Mouse (Mus musculus) brown adipose tissue, adult 24 weeks (tissue): ENCODE data around the gene Sgsm1. TPM values are rescaled to one million over a fixed set of nuclear protein-coding genes. Genes with fewer than 3 reads are reported as not detected.
"Not testable (repeated sequence)": the region's sequence is repeated elsewhere in the genome, so short reads cannot be mapped to it uniquely, and the experiment has no call there.

Experiments used
- H3K27ac ChIP-seq: fragments of 200-500 bp; replicated peaks from 2 replicates; pipeline ENCODE4 v1.5.1; 2012; ENCODE audit warnings: low read depth, mild to moderate bottlenecking, low read length
- H3K4me1 ChIP-seq: fragments of 200-500 bp; 2 replicates; pipeline ENCODE4 v1.6.1; 2012; ENCODE audit warnings: low read length, mixed read lengths; ENCODE audit not compliant: control insufficient read depth, insufficient read depth, insufficient read length
- H3K4me3 ChIP-seq: fragments of 200-500 bp; 2 replicates; pipeline ENCODE4 v1.5.1; 2012; ENCODE audit warnings: low read depth, mild to moderate bottlenecking, low read length, moderate library complexity; ENCODE audit not compliant: insufficient read depth
- polyA plus RNA-seq: library from polyadenylated mRNA; stranded (reverse); fragments of >200 nt; gene quantifications from 2 replicates; pipeline ENCODE4 v1.2.4, GENCODE M21; 2012; ENCODE audit not compliant: missing spikeins, insufficient read depth, insufficient read length

Gene Sgsm1
- 0.33 and 0.59 TPM in 2 replicates for polyA plus RNA-seq

GRCm38 (mm10) chr5:113310377-113311003 lies at the start of gene Sgsm1:
Gene Sgsm1 (minus strand): TSS chr5:113310786.
- Histone ChIP-seq H3K4me3 (peak within 1 kb of the TSS; percentile 55), H3K4me1 (no peaks in the 10 kb centered on the region), H3K27ac (no peak within 1 kb of the TSS)

- Histone ChIP-seq H3K27ac (no peak overlapping the region), H3K4me1 (no peaks in the 10 kb centered on the region), H3K4me3 (no peak overlapping the region)
These were observed 48.2 kb upstream of the Sgsm1 start for GRCm38 (mm10) chr5:113358833-113359232.

DNA sequence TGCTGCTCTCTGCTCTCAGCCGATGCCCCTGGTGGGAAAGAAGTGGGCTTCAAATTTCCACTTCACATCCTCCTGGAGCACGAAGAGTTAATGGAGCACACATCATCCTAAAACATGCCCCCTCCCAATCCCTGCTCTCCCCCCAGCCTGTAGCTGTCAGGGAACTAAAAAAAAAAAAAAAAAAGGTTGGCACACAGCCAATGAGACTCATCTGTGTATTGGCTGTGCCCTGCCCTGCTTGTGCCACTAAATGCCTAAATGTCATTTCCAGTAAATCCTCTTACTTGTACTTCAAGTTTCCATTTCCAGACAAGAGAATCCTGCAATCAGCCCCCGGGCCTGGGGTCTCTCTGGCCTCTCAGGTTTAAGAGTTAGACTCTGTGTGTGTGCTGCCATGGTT lies 47.1 kb upstream of the Sgsm1 start:
- Histone ChIP-seq H3K27ac (no peak overlapping the region), H3K4me3 (no peak overlapping the region), H3K4me1 (no peaks in the 10 kb centered on the region)

DNA sequence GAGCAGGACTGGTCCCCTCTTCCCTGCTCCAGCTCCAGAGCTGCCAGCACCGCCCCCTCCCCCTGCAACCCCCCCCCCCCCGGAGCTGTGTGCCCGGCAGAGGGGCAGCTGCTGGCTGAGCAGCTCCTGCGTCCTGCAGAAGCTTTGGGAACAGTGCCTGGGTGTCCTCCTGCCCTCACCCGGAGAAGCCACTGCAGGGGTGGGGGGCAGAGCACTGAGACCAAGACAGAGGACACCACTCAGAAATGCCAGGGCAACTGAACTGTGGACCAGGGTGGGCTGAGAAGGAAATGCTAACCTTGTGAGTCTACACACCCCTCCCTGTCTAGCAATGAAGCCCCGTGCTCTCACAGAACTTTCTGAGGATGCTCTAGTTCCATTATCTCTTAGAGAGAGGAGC lies 46.6 kb upstream of the Sgsm1 start, which contains the start of gene Aym1:
Aym1 (plus strand) TSS at position 109 of the 400 bp plus-strand sequence.
- Histone ChIP-seq H3K4me1 (no peaks in the 10 kb centered on the region), H3K27ac (no peak within 1 kb of the TSS), H3K4me3 (no peak within 1 kb of the TSS)

- H3K27ac ChIP-seq, result no peak overlapping the region
- no peak overlapping the region for H3K4me3 ChIP-seq
- no peaks in the 10 kb centered on the region for H3K4me1 ChIP-seq
These were observed 43.7 kb upstream of the Sgsm1 start for GRCm38 (mm10) chr5:113354311-113354710.

DNA sequence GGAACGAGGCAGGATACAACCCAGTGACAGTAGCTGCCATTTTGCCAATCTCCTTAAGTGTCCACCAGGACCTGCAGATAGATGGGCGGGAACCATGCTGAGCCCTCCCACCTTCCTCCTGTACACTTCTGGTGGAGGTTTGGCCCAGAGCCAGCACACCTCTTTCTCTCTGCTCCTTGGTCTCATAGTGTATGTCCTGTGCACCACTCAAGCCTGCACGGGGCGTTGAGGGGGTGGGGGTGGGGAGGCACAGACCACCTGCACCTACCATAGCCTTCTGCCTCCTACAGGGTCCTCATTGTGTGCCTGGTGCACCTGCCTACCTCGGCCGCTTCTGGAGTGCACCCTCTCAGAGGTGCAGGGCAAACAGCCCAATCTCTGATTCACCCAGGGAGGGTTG lies 42.0 kb upstream of the Sgsm1 start:
- no peak overlapping the region for H3K4me3 ChIP-seq
- H3K27ac ChIP-seq, result no peak overlapping the region
- no peaks in the 10 kb centered on the region for H3K4me1 ChIP-seq

DNA sequence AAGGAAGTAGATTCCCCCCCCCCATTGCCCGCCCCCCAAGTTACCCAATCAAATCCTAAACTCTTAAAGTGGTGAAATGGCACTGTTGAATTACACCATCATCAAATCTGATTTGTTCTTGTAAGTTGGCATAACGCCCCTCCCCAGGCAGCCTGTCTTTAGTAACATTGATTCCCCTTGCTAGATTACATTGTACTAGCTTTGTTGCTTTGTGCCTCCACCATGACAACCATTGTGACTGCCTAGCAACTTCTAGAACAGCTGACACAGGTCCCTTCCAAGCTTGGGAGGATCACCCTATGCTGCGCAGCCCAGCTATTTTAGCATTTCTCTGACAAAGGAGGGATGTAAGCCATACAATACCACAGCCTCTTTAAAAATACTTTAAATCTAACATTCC lies 41.2 kb upstream of the Sgsm1 start:
- no peak overlapping the region for H3K27ac ChIP-seq
- no peaks in the 10 kb centered on the region for H3K4me1 ChIP-seq
- no peak overlapping the region for H3K4me3 ChIP-seq

DNA sequence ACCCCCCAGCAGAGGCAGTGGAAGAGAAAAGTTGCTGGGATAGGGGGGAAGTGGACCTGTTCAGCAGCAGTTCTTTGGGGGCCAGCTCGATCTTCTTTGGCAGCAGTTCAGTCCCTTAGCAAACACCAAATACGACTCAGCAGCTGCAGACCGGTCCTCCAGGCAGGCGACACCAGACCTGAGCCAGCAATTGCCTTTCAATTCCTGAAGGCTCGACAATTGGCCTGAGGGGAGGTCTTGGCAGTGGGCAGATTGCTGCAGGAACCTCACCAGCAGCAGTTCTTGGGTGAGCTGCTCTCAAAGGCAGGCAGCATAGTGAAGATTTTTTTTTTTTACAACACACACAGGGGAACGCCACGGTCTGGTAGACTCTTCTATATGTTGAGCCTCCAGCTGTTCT lies 39.2 kb upstream of the Sgsm1 start:
- Histone ChIP-seq H3K4me3 (no peak overlapping the region), H3K27ac (no peak overlapping the region), H3K4me1 (no peaks in the 10 kb centered on the region)

DNA sequence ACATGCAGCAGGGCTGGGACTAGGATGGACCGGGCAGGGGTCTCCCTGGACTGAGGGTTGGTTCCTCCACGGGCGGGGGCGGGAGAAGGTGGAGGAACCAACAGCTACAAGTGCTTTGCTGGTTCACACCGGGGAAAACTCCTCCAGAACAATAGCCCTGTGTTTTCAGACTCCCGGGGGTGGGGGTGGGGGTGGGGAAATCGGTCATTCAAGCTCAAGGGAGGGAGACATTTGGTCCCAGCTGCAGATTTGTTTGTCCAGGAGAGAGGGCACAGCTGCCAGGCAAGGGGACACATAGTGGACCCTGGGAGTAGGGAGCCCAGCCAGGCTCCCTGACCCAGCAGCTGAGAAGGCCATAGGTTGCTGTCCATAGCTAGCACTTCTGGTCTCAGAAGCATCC lies 38.6 kb upstream of the Sgsm1 start:
- Histone ChIP-seq H3K4me1 (no peaks in the 10 kb centered on the region), H3K27ac (no peak overlapping the region), H3K4me3 (no peak overlapping the region)

DNA sequence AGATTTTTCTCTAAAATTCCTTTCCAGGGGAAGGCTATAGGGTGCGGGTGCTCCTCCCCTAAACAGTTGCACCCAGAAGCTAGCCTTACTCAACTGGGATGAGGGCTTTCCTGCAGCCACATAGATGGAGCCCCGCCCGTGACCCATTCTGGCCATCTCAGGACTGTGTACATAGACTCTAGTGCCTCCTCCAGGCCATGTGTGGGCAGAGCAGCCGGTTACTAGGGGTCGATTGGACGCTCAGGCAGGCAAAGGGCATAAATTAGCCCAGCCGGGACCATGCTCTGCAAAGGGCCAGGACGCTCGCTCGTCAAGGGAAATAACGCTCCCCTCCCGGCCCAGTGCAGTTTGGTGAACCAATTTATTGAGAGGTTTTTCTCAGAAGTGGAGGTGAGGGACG lies 38.0 kb upstream of the Sgsm1 start:
- no peak overlapping the region for H3K4me3 ChIP-seq
- H3K4me1 ChIP-seq, result no peaks in the 10 kb centered on the region
- no peak overlapping the region for H3K27ac ChIP-seq

GRCm38 (mm10) chr5:113347593-113347992 lies 37.0 kb upstream of the Sgsm1 start:
- no peak overlapping the region for H3K27ac ChIP-seq
- no peaks in the 10 kb centered on the region for H3K4me1 ChIP-seq
- H3K4me3 ChIP-seq, result no peak overlapping the region

DNA sequence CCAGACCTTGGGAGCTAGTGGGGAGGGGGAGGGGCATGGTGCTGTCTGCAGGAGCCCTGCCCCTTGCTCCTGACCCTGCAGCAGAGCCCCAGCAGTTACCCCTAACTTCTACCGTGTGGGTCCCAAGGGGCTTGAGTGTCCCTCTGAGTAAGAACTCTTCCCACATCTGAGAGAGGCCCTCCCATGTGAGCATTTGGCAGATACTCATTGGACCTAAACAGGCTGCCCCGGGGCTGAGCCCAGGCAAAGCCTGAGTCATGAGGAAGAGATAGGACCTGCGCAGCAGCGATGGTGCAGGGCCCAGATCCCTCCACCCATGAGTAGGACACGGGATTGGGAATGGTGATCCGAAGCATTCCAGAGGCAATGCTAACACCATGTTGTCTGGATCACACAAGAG lies 36.1 kb upstream of the Sgsm1 start:
- not testable (repeated sequence) for H3K4me3 ChIP-seq, H3K4me1 ChIP-seq, H3K27ac ChIP-seq

GRCm38 (mm10) chr5:113345781-113346180 lies 35.2 kb upstream of the Sgsm1 start:
- Histone ChIP-seq H3K4me3 (no peak overlapping the region), H3K27ac (no peak overlapping the region), H3K4me1 (no peaks in the 10 kb centered on the region)

DNA sequence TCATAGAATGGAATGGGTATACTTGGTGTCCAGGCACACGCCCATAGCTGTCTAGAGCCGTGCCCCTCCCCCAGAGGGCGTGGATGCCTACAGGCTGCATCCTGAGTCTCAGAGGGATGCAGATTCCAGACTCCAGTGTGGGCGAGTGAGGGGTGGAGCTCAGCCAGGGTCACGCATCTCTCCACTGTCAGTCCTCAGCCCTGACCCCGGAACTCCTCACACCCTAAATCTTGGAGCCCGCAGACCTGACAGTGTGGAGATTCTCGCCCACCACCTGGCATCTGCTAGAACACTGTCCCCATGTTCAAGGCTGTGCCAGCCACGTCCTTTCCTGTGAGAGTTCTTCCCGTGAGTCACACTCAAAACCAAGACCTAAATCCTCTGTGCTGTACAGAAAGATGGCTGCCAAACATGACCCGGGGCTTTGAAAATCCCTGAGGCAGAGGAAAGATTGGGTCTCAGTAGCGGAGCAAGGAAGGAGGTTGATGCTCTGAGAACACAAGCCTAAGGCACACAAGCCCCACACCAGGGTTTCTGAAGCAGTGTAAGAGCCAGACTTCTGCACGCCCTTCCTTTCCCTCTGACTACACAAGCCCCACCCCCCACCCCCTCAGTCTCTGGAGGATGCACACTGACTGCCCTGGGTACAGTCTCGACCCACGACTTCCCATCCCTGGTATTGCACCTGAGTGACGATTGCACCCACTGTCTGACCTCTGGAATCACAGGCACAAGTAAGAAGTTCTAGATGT lies 34.2 kb upstream of the Sgsm1 start:
- Histone ChIP-seq H3K27ac (no peak overlapping the region), H3K4me3 (no peak overlapping the region), H3K4me1 (no peaks in the 10 kb centered on the region)

GRCm38 (mm10) chr5:113336281-113336680 lies 25.7 kb upstream of the Sgsm1 start:
- Histone ChIP-seq H3K4me3 (no peak overlapping the region), H3K27ac (no peak overlapping the region), H3K4me1 (no peaks in the 10 kb centered on the region; the same call in 1 of the 2 replicates)

DNA sequence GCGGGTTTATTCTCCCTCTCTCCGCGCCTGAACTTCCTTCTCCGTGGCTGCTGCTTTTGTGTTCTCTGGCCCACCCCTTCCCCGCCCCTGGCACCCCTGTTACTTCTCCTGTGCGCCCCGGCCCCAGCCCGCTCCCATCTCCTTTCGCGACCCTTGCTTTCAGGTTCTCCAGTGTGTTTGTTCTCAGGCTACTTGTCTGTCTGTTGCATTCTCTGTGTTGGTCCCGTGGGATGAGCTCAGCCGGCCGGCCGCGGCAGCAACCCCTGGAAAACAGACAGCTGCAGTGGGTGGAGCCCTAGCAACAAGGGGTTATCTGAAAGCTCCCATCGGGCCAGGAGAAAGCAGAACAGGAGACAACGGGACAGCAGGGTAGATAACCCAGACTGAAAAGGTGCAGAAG lies 25.1 kb upstream of the Sgsm1 start:
- H3K27ac ChIP-seq, result no peak overlapping the region
- H3K4me3 ChIP-seq, result no peak overlapping the region
- no peaks in the 10 kb centered on the region; the same call in 1 of the 2 replicates for H3K4me1 ChIP-seq
